Mouse (Mus musculus): ENCODE measurements around the gene Khdc3. TPM values are rescaled to one million over a fixed set of nuclear protein-coding genes. Genes with fewer than 3 reads are reported as not detected.

The Khdc3 gene
- not detected in 2 replicates for polyA plus RNA-seq (2021; fragmentation: Nextera tagmentation)
- long read RNA-seq, experiment 1: 0 reads
- long read RNA-seq, experiment 2: 0 reads

GRCm38 (mm10) chr9:73101536-73101935 lies at the start of gene Khdc3:
Gene Khdc3, plus strand, starts transcription at chr9:73101836.

GRCm38 (mm10) chr9:73102181-73102580 lies 545 bp downstream of the Khdc3 start, which contains the start of gene Gm20509:
Gene Gm20509, plus strand, starts transcription at chr9:73102470.

GRCm38 (mm10) chr9:73112919-73113906 lies 11.6 kb downstream of the Khdc3 start, which contains the start of gene Rsl24d1:
Gene Rsl24d1, plus strand, starts transcription at chr9:73113426.

Other genes starting within 250 kb of the Khdc3 start
- 2.8 and 3.4 TPM in 2 replicates for gene Pygo1, start 176.2 kb upstream of the Khdc3 start, polyA plus RNA-seq (2021; fragmentation: Nextera tagmentation)
- gene Dyx1c1, start 143.1 kb upstream of the Khdc3 start, polyA plus RNA-seq (2021; fragmentation: Nextera tagmentation): 1.3 and 1.6 TPM in 2 replicates
- not detected in 2 replicates for gene Gm44503, start 143.0 kb upstream of the Khdc3 start, polyA plus RNA-seq (2021; fragmentation: Nextera tagmentation)
- 20.7 and 26.3 TPM in 2 replicates for gene Ccpg1os, start 116.5 kb upstream of the Khdc3 start, polyA plus RNA-seq (2021; fragmentation: Nextera tagmentation)
- 43.9 and 47.6 TPM in 2 replicates for gene Ccpg1, start 116.4 kb upstream of the Khdc3 start, polyA plus RNA-seq (2021; fragmentation: Nextera tagmentation)
- 6.7 and 8.8 TPM in 2 replicates for gene Pigb, start 61.5 kb upstream of the Khdc3 start, polyA plus RNA-seq (2021; fragmentation: Nextera tagmentation)
- 0.89 and 0.94 TPM in 2 replicates for gene Rab27a, start 57.0 kb upstream of the Khdc3 start, polyA plus RNA-seq (2021; fragmentation: Nextera tagmentation)
- gene Gm20509, start 634 bp downstream of the Khdc3 start, polyA plus RNA-seq (2021; fragmentation: Nextera tagmentation): not detected in 2 replicates
- gene Rsl24d1, start 11.6 kb downstream of the Khdc3 start, polyA plus RNA-seq (2021; fragmentation: Nextera tagmentation): 66.4 and 73.2 TPM in 2 replicates